Mouse (Mus musculus): Measurements from ENCODE around the gene Ypel1.

Gene Ypel1

DNA sequence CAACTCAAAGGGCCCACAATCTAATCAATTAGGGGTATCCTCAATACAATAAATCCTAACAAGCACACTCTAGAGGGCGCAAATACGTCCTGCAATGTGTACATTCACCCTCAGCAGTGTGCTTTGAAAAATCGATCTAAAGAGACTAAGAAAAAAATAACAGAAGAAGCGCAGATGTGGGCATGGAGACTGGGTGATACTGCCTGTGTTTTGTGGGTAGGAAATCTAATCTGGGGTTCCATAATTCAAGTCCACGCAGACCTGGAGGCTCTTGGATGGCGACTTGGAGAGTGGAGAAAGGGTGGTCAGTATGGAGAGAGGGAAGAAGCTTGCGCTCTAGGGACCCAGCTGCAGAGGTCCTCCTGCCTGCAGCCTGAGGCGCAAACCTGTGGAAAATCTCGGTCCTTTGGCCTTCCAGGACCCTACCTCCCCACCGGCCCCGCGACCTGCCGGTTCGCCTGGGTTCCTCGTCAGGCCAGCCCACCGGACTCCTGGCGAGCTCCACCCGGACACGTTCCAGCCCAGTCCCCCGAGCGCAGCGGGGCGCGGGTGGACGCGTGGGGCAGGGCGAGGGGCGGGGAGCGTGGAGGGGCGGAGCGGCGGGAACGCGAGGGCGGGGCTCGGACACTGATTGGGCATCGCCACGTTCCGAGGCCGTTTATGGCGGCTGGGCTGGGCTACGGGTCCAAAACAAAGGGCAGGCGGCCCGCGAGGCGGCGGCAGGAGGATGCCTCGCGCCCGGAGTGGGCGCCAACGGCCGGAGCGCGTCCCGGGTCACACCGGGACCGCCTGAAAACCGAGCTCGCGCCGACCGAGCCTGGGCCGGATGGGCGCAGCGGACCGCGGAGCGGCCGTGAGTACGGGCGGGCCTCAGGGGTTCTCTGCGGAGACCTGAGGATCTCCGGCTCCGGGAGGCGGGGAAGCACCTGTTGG is at the start of gene Ypel1:
Ypel1 (plus strand) TSS at position 186 of the 933 bp plus-strand sequence.
- peak; percentile 68 for DNase-seq (ENCODE audit: low spot score)

DNA sequence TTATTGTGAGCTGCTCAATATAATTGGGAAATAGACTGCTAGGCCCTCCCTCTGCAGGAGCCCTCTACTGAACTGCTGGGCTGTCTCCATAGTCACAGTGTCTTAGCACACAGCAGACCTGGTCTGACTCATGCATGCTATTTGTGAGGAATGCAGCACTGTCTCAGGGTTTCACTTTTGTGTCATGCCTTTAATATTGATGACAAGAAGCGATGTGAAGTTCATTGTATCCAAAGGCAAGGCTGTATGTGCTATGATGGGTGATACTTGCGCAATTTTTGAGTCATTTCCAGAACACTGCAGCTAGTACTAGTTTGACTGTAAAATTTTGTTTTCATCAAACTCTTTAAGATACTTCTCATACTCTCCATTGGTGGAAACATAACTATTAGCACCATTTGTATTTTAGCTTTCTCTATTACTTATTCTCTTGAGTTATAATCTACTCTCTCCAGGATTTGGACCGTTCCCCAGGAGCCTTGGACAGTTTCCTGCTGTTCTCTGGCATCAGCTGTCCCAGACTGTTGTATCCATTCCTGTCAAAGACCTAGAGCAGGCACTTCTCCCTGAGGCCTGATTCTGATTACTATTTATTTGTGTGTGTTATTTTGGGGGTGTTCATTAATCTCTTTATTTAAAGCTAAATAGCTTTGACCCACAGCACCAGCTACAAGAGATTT is 44.9 kb upstream of the Ypel1 start:
- no peak for DNase-seq (ENCODE audit: low spot score)

DNA sequence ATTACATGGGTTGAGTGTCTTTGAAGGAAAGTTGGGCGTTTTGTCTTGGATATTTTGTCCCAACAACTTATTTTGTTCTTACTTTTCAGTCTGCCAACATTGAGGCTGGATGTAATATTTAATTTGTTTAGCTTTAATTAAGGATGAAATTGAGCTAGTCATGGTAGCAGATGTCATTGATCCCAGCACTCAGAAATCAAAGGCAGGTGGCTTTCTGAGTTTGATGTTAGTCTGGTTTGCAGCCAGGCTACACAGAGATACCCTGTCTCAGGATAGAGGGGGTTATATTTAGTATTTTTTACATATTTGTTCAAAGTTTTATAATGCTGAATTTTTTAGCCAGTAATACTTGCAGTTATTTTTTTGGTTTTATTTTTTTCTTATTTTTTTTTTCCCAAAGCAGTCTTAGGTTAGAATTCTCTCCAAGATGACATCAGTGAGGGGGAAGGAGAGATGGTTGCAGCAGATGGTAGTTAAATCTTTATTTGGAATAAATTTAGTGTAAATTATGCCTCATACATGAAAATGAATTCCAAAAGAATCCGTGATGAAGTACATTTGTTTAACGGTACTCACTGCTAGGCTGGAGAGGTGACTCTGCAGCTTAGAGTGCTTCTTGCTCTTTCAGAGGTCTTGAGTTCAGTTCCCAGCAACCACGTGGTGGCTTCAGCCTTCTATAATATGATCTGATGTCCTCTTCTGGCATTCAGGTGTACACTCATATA is 39.4 kb upstream of the Ypel1 start:
- DNase-seq (ENCODE audit: low spot score), result no peak

DNA sequence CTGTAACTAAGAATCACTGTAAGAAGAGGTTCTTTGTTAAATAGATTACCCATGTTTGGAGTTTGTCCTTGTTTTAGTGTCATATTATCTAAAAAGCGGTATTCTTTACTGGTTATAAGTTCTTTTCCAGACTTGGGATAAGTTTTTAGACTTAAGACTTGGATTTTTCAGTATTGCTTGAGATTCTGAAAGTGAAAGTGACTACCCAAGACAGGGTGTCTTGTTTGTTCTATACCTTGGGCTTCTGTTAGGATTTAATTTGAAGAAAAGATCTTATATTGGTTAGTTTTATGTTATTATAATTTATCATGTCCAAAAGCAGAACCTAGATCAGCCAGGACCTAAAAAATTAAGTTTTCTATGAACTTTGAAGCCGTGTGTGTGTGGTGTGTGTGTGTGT is 35.7 kb upstream of the Ypel1 start:
- DNase-seq (ENCODE audit: low spot score), result no peak

DNA sequence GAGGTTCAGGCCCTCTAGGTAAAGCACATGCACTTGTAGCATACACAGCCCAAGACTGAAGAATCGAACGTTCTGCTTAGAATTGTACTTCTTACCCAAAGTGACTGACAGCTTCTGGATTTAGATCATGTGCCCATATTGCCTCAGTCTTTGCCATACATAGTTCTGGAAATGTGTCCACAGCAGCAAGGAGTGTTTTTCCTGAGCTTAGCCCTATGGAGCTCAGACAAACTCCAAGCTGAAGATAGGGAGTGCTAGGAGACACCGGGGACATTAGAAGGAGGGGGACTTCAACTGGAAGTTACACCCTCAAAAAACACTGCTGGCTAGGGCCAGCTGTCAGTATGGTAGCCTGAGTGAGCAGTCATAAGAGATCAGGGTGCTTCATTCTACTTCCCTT is 28.8 kb upstream of the Ypel1 start:
- DNase-seq (ENCODE audit: low spot score), result no peak

DNA sequence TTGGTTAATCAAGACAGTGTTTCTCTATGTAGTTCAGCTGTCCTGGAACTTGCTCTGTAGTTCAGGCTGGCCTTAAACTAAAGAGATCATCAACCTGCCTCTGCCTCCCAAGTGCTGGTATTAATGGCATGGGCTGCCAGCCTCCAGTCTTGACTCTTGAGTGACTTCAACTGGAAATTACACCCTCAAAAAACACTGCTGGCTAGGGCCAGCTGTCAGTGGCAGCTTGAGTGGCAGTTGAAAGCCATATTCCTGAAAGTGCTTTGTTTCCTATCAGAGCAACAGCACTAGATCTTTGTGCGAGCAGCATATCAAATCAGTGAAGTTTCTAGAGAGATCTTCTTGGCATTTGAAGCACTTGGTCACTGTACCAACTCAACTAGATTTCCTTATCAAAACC is 28.1 kb upstream of the Ypel1 start:
- no peak for DNase-seq (ENCODE audit: low spot score)

DNA sequence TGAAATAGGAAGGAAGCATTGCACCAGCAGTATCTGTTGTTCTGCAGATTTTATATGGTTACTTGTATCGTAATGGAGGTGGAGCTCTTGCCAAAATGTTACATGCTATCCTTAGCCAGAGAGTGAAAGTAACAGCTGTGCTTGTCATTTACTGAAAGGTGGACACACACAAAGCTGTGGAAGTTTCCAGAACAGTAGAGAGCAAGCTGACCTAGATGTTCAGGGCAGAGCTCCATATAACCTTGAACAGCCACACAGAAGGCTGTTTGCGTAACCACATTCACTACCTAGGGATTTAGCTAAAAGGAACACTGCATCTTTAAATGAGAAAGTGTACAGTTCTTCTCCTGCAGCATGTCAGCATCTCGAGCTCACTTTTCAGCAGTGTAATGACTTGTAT is 25.2 kb upstream of the Ypel1 start:
- no peak for DNase-seq (ENCODE audit: low spot score)

DNA sequence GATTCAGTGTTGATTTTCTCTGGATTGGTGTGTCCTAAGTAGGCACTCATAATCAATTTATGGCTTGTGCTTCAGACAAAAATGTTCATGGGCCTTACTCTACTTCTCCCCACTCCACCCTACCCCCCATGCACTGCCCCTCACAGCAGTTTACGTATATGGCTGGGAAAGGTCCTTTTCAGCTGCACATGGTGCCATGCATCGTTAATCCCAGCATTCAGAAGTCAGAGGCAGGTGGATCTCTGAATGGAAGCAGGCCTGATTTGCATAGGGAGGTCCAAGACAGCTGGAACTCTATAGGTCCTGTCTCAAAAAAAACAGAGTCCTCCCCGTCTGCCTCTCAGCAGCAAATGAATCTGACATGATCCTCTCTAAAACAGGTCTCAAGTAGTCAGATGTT is 24.2 kb upstream of the Ypel1 start:
- DNase-seq (ENCODE audit: low spot score), result no peak

DNA sequence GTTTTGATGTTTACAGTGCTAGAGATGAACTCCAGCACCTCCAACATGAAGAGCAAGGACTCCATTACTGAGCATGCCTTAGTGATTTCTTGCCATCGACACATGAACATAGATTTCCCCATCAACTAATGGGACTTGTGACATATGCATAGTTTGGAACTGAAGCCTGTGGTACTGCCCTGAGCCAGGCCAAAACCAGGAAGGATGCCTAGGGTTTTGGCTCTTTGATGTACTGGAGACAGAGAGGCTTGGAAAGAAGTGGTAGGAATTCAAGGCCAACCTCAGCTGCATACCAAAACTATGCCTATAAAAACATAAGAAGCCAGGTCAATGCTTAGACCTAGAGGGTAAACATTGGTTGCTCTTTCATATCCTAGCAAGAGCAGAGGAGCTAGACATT is 19.6 kb upstream of the Ypel1 start:
- DNase-seq (ENCODE audit: low spot score), result no peak

DNA sequence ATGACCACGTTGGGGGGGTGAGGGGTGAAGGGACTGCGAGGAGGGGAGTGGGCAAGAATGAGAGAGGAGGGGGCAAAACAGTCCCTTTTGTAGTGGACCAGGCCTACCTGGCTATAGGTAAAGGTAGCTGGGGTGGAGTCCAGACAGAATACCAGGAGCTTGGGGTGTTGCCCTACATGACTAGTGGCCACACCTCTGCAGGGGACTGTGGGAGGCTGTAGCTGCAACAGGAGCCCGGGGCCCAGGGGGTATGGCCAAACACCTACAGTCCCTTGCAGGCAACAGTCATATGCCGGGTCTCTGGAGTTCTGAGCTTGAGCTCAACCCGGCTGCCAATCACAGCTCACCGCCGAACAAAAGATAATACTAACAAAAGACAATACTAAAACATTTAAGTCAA is 17.4 kb upstream of the Ypel1 start:
- DNase-seq (ENCODE audit: low spot score), result no peak

DNA sequence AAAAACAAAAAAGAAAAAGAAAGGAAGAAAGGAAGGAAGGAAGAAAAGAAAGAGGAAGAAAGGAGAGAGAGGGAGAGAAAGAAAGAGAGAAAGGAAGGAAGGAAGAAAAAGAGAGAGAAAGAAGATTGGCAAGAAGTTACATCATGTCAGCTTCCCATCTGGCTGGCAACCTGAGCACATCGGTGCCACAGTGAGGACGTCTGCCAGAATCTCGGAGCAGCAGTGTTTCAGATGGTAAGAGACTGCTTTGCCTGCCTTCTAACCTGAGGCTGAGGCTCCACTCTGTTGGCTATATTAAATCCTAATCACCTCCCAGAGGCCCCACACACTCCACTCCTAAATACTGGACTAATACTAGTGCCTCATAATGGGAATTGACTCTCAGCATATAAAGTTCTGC is 15.6 kb upstream of the Ypel1 start:
- DNase-seq (ENCODE audit: low spot score), result no peak

DNA sequence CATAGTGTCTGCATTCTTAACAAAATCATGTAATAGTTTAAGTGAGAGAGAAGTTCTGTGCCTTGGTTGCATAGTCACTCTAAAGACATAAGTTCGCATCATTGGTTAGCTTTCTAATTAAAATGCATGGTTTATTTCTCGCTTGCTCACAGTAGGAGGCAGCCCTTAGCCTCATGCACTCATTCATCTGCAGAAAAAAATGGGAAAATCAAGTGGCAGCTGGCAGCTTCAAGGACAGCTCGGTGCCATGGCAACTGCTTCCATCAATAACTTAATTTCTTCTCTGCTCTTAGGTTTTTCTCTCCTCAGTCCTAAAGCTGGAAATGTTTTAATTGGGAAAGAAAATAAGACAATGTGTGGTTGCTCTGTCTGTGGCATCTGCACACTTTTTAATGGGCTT is 13.9 kb upstream of the Ypel1 start:
- DNase-seq (ENCODE audit: low spot score), result no peak

DNA sequence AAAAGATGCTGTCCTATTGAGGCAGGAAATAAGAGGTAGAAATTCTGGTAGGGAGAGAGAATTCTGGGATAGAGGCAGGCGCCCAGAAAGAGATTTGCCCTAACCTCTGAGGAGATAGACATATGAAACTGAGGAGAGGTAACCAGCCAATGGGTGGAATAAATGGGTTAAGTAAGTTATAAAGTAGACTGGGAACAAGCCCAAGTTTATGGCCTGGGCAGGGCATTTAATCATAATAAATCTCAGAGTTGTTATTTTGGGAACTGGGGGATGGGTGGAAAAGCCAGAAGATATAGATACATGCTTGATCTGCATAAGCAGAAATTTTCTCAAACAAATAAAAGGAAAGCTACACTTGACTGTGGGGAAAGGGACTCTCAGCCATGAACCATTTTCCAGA is 7.2 kb upstream of the Ypel1 start:
- no peak for DNase-seq (ENCODE audit: low spot score)

DNA sequence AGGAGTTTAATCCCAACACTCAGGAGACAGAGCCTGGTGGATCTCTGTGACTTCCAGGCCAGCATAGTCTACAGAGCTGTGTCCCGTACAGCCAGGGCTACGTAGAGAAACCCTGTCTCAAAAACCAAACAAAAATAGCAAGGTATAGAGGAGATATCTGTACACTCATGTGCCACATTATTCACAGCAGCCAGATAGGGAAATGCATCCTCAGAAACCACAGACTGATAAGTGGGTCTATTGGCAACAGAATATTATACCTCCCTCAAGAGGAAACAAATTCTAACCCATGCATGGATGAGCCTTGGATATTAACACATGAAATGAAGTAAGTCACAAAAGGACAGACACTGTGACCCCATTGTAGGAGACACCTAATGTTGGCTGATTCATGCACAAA is 1.9 kb upstream of the Ypel1 start:
- no peak for DNase-seq (ENCODE audit: low spot score)

DNA sequence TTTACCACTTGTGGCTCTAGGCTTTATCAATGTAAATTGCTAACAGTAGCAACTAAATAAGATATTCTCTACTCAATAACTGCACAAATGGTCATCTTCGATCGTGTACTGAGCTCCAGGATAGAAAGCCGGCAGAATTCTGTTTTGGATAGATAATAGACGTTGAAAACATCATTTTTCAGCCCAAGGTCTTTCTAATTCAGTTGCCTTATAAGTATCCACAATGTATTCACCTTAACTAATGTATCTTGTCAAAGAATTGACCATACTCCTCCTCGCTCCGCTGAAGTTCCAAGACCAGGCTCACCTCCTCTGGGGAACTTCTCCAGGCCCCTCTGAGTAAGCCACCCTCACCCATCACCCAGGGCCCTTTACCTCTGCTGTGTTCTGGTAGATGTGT is 1.2 kb downstream of the Ypel1 start:
- no peak for DNase-seq (ENCODE audit: low spot score)

DNA sequence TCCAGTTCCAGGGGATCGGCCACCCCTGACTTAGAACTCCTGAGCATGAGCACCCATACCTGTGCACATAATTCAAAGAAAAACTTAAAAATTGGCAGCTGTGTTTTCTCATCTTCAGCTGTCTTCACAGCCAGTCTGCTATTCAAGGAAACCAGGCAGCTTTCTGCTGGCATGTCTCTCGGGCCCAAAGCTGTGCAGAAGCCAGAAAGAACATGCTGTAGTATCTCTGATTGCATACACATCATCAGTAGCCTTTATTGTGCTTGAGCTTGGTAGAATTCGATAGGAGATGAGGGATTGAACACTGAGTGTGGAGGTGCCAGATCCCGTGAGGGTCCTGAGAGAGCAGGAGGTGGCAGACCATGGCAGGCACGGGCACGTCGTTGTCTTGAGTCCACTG is 3.5 kb downstream of the Ypel1 start:
- DNase-seq (ENCODE audit: low spot score), result no peak

DNA sequence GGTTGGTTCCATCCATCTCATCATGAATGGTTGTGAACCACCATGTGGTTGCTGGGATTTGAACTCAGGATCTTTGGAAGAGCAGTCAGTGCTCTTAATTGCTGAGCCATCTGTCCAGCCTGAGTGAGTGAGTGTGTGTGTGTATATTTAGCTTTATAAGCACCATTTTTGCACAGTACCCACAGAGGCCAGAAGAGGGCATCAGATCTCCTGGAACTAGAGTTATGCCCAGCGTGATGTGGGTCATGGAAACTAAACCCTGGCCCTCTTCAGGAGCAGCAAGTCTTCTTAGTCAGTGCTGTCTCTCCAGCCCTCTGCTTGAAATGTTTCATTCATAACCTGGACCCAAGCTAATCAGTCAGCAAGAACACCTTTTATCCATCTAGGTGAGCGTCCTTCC is 6.8 kb downstream of the Ypel1 start:
- DNase-seq (ENCODE audit: low spot score), result no peak

DNA sequence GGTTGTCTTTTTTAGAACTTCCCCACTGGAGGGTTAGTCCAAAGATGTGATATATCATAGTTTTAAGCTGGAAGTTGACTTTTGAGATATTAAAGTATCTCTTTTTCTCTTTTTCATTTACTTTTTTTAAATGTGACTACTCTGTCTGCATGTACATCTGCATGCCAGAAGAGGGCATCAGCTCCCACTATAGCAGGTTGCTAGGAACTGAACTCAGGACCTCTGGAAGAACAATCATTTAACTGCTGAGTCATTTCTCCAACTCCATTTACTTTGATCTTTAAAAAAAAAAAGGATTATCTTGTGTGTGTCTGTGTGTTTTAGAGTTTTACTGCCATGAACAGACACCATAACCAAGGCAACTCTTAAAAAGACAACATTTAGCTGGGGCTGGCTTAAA is 7.4 kb downstream of the Ypel1 start:
- DNase-seq (ENCODE audit: low spot score), result no peak

DNA sequence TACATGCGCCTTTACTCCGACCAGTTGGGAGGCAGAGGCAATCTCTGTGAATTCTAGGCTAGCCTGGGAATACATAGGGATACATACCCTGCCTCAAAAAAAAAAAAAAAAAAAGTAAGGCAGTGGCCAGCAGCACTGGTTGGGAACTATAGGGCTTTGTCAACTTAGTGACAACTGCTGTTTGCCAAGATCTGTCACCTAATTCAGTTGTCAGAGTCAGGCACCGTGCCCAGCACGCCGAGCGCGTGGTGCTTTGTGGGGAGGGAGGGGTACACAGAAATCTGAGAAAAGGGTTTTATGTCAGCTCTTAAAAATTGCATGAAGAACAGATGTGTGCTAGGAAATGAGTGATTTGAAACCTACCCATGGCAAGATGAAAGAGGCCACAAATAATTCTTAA is 8.6 kb downstream of the Ypel1 start:
- DNase-seq (ENCODE audit: low spot score), result no peak

DNA sequence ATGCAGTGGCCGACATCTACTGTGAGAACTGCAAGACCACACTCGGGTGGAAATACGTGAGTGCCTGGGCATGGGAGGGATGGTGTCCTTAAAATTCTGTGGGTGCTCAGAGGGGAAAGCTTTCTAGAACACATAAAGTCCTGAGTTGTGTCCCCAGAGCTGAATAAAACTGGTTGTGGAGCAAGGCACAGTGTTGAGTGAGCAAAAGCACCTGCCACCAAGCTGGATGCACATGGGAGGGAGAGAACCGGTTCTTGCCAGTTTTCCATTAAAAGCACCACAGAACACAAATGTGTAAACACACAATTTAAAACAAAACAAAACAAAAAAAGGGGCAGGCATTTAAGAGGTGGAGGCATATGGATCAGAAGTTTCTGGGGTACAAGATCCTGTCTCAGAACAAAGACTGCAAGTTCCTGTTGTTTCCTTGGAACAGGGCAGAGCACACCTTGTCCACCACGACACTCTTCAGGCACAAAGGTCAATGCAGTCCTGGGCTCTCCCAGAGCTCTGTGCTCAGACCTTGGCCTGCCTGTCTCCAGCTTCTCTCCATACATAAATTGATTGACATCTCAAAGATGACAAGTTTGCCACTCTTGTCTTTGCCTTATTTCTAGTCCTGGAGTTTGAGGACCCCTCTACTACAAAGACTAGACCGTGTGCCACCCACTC is 12.8 kb downstream of the Ypel1 start:
- no peak for DNase-seq (ENCODE audit: low spot score)

DNA sequence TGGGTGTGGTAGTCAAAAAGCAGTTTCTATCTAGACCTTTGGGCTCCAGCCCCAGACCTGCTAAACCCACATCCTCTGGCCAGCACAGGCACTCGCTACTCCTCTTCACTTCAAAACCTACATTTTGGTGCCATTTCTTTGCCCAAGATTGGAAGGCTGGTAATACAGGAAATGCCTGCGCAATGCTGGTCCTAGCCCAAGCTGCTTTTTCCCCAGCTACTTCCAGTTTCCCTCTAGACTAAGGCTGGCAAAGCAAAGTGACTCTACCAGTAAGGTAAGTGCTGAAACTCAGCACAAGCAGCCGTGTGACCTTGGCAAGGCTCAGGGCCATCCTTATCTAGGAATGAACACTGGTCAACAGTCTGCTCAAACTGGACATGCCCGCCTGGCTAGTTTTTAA is 16.1 kb downstream of the Ypel1 start:
- DNase-seq (ENCODE audit: low spot score), result no peak

DNA sequence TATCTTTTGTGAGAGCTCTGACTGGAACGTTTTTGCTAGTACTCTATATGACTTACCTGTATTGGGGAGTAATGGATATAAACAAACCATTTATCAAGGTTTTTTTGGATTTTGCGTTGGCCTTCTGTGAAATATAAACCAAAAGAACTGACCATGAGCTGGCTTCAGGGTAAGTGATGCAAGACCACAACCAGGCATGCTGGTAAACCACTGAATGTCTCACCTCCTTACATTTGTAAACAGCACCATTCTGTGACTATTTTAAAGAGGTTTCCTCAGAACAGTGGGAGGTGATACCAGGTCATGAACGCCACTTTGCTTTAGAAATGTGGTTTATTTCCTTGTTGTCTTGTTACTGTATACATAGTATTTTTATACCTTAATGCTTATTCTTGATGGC is 16.7 kb downstream of the Ypel1 start:
- DNase-seq (ENCODE audit: low spot score), result no peak

Measured in ovary, postnatal 10 days (tissue).